Comparison of ENCODE assay signal across 9 mouse cellular contexts in genomic region chr7:144620721-144621681, GRCm38 (mm10). TPM values are rescaled to one million over a fixed set of nuclear protein-coding genes. Genes with fewer than 3 reads are reported as not detected.
DNase-seq lines count a peak whose midpoint lies in the region.
"Had no signal": no experiment of that assay in that cellular context is flagged by ENCODE, and none has a peak within 500 bp of the region (broad histone marks: within the 10 kb centered on the region; RNA-seq: fewer than 3 reads in every experiment).

No protein-coding gene starts in this region.

- peak; percentile 21 to 22 for DNase-seq in cerebellum, postnatal 14 days
- no peak for DNase-seq in cerebellum, adult 9-11 months
- DNase-seq in 3134 (ENCODE audit: extremely low read depth, insufficient read length, low spot score), result peak; percentile 88
- peak; percentile 6 to 10 for DNase-seq in frontal cortex, postnatal 25 days (ENCODE audit: low spot score in 2 of 2)
- peak; percentile 7 for DNase-seq in mesoderm, embryonic 11.5 days (ENCODE audit: low read depth, low spot score)
- no peak for DNase-seq in thymus, postnatal 0 days (ENCODE audit: low spot score)
- DNase-seq in kidney, adult 9 months, result no peak
- no peak for DNase-seq in thymus, postnatal 4 days
- DNase-seq: liver, embryonic 13.5 days had no signal

RNA-seq across cellular contexts. Expression of gene Fadd, which starts 38.7 kb away (rescaled TPM):
- polyA plus RNA-seq in thymus, postnatal 0 days (2015; fragmentation: Nextera tagmentation; extraction: Ambion mirVana), result 8.3 and 10.0 TPM in 2 replicates

Comparison
In these comparisons a context has a peak if more than half of its experiments do, and no peak if none do; other contexts are left out.
1. DNase-seq: peak in cerebellum, postnatal 14 days (2 of 2), 3134 (single experiment), frontal cortex, postnatal 25 days (2 of 2) and mesoderm, embryonic 11.5 days (single experiment); none in cerebellum, adult 9-11 months (single experiment), thymus, postnatal 0 days (single experiment), kidney, adult 9 months (single experiment) and thymus, postnatal 4 days (single experiment).